Mouse (Mus musculus) C2C12 (cell line): ENCODE data around the gene Mfsd2b. TPM values are rescaled to one million over a fixed set of nuclear protein-coding genes. Genes with fewer than 3 reads are reported as not detected.

Experiments
- H3K27me3 ChIP-seq: one replicate; pipeline ENCODE4 v1.6.1; 2011; ENCODE audit not compliant: control insufficient read depth, insufficient read depth, insufficient read length
- H3K36me3 ChIP-seq: one replicate; pipeline ENCODE4 v1.6.1; 2011; ENCODE audit not compliant: control insufficient read depth, insufficient read depth
- H3K4me3 ChIP-seq: one replicate; pipeline ENCODE4 v1.5.1; 2011; ENCODE audit warnings: mild to moderate bottlenecking, control low read depth; ENCODE audit not compliant: poor library complexity, insufficient read depth, severe bottlenecking
- H3K79me2 ChIP-seq: one replicate; pipeline ENCODE4 v1.6.1; 2011; ENCODE audit not compliant: control insufficient read depth, insufficient read depth
- H3K79me3 ChIP-seq: one replicate; pipeline ENCODE4 v1.6.1; 2011; ENCODE audit warnings: low read depth, control low read depth
- H3ac ChIP-seq: one replicate; pipeline ENCODE3; 2011; ENCODE audit warnings: low read depth; ENCODE audit not compliant: control insufficient read depth, insufficient read length
- CEBPB ChIP-seq: IDR thresholded peaks from one replicate; pipeline ENCODE4 v1.6.1; 2011; ENCODE audit warnings: low read depth, mild to moderate bottlenecking, control low read depth, moderate library complexity
- CTCF ChIP-seq: IDR thresholded peaks from one replicate; pipeline ENCODE4 v1.5.1; 2011; ENCODE audit not compliant: control insufficient read depth, insufficient read depth, insufficient read length
- FOSL1 ChIP-seq: IDR thresholded peaks from one replicate; pipeline ENCODE4 v1.8.0; 2011; ENCODE audit warnings: mild to moderate bottlenecking, low read length; ENCODE audit not compliant: poor library complexity, insufficient read depth, severe bottlenecking
- MAX ChIP-seq: IDR thresholded peaks from one replicate; pipeline ENCODE4 v1.6.1; 2011; ENCODE audit warnings: mild to moderate bottlenecking, control low read depth
- MYOD1 ChIP-seq: IDR thresholded peaks from one replicate; pipeline ENCODE4 v1.6.1; 2011; ENCODE audit warnings: low read depth; ENCODE audit not compliant: control insufficient read depth, insufficient read length
- MYOG ChIP-seq: IDR thresholded peaks from one replicate; pipeline ENCODE4 v1.6.1; 2011; ENCODE audit not compliant: control insufficient read depth, insufficient read length; ENCODE audit errors: extremely low read depth
- USF1 ChIP-seq: IDR thresholded peaks from one replicate; pipeline ENCODE4 v1.6.1; 2011; ENCODE audit warnings: low read depth, mild to moderate bottlenecking, control low read depth, moderate library complexity
- polyA plus RNA-seq: library from polyadenylated mRNA; unstranded; fragments of >200 nt; fragmentation: generic; extraction: Trizol; gene quantifications from one replicate; pipeline ENCODE4 v1.2.1, GENCODE M21; 2012; ENCODE audit warnings: missing spikeins

The Mfsd2b gene
- polyA plus RNA-seq, 1 experiment, result 0.08 TPM

- TF ChIP-seq MYOD1, result no peak
- no peak for TF ChIP-seq USF1
- TF ChIP-seq MYOG, result no peak
- no peak for TF ChIP-seq MAX
- TF ChIP-seq FOSL1, result no peak
- TF ChIP-seq CTCF, result no peak
- TF ChIP-seq CEBPB, result no peak
- peaks cover 33% of the 10 kb centered on the region for H3K79me2 ChIP-seq
- H3K4me3 ChIP-seq, result peak overlapping the region; percentile 93
- no peaks in the 10 kb centered on the region for H3K27me3 ChIP-seq
- H3ac ChIP-seq, result peak overlapping the region; percentile 78
- H3K36me3 ChIP-seq, result peaks cover 16% of the 10 kb centered on the region
- peaks cover 26% of the 10 kb centered on the region for H3K79me3 ChIP-seq
Measured at GRCm38 (mm10) chr12:4816680-4817360, 57.3 kb downstream of the Mfsd2b start.

DNA sequence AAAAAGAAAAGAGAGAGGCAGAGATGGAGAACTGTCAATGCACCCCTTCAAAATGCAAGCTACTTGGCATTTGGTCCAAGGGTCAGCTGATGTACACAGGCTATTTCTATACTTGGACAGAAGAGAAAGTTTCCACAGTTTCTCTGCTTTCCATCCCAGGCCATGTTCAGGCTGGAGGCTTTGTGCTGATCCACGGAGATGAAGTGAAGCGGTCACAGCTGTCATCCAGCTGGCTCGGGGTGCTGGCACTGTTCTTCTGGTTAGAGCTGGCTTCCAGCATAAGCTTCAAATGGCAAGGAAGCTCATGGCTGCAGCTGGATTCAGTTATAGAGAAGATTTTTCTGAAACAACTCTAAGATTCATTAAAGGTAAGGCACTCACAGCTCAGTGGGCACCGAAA is 60.5 kb downstream of the Mfsd2b start:
- no peak overlapping the region for H3ac ChIP-seq
- no peak overlapping the region for H3K4me3 ChIP-seq
- peaks cover 11% of the 10 kb centered on the region for H3K79me3 ChIP-seq
- peaks cover 13% of the 10 kb centered on the region for H3K79me2 ChIP-seq
- no peaks in the 10 kb centered on the region for H3K36me3 ChIP-seq
- TF ChIP-seq USF1, result no peak
- TF ChIP-seq CTCF, result no peak
- no peak for TF ChIP-seq MAX
- TF ChIP-seq CEBPB, result no peak
- no peak for TF ChIP-seq MYOG
- TF ChIP-seq MYOD1, result no peak
- no peak for TF ChIP-seq FOSL1
- no peaks in the 10 kb centered on the region for H3K27me3 ChIP-seq

Other genes with a start within 250 kb of the Mfsd2b start
- 0.05 TPM for gene Fam228a, start 135.9 kb downstream of the Mfsd2b start, polyA plus RNA-seq
- not detected for gene Pfn4, start 105.3 kb downstream of the Mfsd2b start, polyA plus RNA-seq
- gene Fam228b, start 105.1 kb downstream of the Mfsd2b start, polyA plus RNA-seq, result 0.01 TPM
- 103 TPM for gene Sf3b6, start 56.8 kb downstream of the Mfsd2b start, polyA plus RNA-seq
- gene Fkbp1b, start 32.8 kb downstream of the Mfsd2b start, polyA plus RNA-seq, result 5.5 TPM
- 7.0 TPM for gene Wdcp, start 31.1 kb downstream of the Mfsd2b start, polyA plus RNA-seq
- gene Ubxn2a, start 33.3 kb upstream of the Mfsd2b start, polyA plus RNA-seq, result 4.1 TPM
- gene Atad2b, start 43.0 kb upstream of the Mfsd2b start, polyA plus RNA-seq, result 2.3 TPM